In the genomic region with DNA sequence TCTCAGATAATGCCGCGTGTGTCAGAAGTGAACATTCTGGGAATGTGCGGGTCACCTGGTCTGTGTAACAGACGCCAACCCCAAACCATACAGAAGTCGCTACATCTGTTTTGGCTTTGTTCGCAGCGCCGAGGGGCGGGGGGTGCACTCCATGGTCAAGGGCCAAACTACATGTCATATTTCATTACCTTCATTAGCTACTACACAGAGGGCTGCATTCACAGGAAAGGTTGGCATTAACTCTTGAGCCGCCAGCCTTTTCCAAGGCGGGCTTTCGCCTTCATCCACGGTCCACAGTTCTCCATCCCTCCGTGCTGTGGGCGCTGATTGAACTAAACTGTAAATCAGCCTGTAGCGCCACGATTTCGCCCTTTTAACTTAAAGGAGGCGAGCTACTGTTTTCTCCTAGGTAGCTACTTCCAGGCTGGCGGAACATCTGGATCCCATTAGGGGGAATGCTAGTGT, we compare ENCODE assay signal across 9 mouse cellular contexts.
A peak's percentile ranks its signal among the peaks of the same experiment; 100 is the strongest.
DNase-seq lines count a peak whose midpoint lies in the region; ATAC-seq and TF ChIP-seq lines count a peak whose summit lies in the region.
"Had no signal": no experiment of that assay in that cellular context is flagged by ENCODE, and none has a peak within 500 bp of the region (broad histone marks: within the 10 kb centered on the region; RNA-seq: fewer than 3 reads in every experiment).

No protein-coding gene starts in this region.

- no peak for TF ChIP-seq CTCF in testis, adult 2 months (IDR thresholded peaks at IDR 0.05; ENCODE audit: control insufficient read depth, insufficient read depth, insufficient replicate concordance, low read depth, low read length)
- no peak for TF ChIP-seq CTCF in thymus, adult 2 months (IDR thresholded peaks at IDR 0.05; ENCODE audit: borderline replicate concordance, control insufficient read depth, extremely low read depth, insufficient read depth, low read length, poor library complexity)

- H3K27ac ChIP-seq in testis, adult 2 months (ENCODE audit: control insufficient read depth, insufficient read depth, low read depth, low read length): no peak overlapping the region
- peak overlapping the region; percentile 67 for H3K27ac ChIP-seq in limb, embryonic 15.5 days
- H3K27ac ChIP-seq in thymus, adult 2 months (ENCODE audit: control insufficient read depth, insufficient read depth, low read length): no peak overlapping the region

- TF ChIP-seq POLR2A in testis, adult 2 months (IDR thresholded peaks at IDR 0.05; ENCODE audit: control insufficient read depth, low read depth, low read length): no peak
- no peak for TF ChIP-seq POLR2A in thymus, adult 2 months (IDR thresholded peaks at IDR 0.05; ENCODE audit: control insufficient read depth, extremely low read depth, insufficient read depth, low read length, poor library complexity)

- DNase-seq in cerebellum, postnatal 14 days: peak; percentile 17
- no peak for DNase-seq in cerebellum, adult 11-12 months
- DNase-seq in testis, postnatal 14 days (ENCODE audit: low spot score): no peak
- no peak for DNase-seq in urinary bladder, postnatal 10 days (ENCODE audit: low spot score)
- DNase-seq in thymus, postnatal 36 days: no peak
- DNase-seq in thymus, adult 2 months: no peak
- DNase-seq: kidney, adult 8-10 months had no signal

- peak overlapping the region; percentile 50 for H3K4me2 ChIP-seq in limb, embryonic 15.5 days

- H3K9ac ChIP-seq in limb, embryonic 15.5 days: no peak overlapping the region

- H3K4me1 ChIP-seq in testis, adult 2 months (ENCODE audit: control insufficient read depth, insufficient read depth, low read length): no peaks in the 10 kb centered on the region
- H3K4me1 ChIP-seq in limb, embryonic 15.5 days: peaks cover 29% of the 10 kb centered on the region
- no peaks in the 10 kb centered on the region for H3K4me1 ChIP-seq in thymus, adult 2 months (replicated peaks; ENCODE audit: control insufficient read depth, insufficient read depth, low read length)

- no peaks in the 10 kb centered on the region for H3K9me3 ChIP-seq in limb, embryonic 15.5 days

- 4% methylated on average over 20 of the region's 20 CpGs for WGBS in limb, embryonic 15.5 days
- WGBS in thymus, adult 2 months: 68% methylated on average over 20 of the region's 20 CpGs

- H3K36me3 ChIP-seq in testis, adult 2 months (ENCODE audit: control insufficient read depth, insufficient read depth, low read length): no peaks in the 10 kb centered on the region
- no peaks in the 10 kb centered on the region for H3K36me3 ChIP-seq in limb, embryonic 15.5 days
- no peaks in the 10 kb centered on the region for H3K36me3 ChIP-seq in thymus, adult 2 months (ENCODE audit: control insufficient read depth, insufficient read depth, low read length)

- no peak for ATAC-seq in limb, embryonic 15.5 days (ENCODE audit: insufficient number of reproducible peaks, low FRiP score, low TSS enrichment, low read depth)

- H3K27me3 ChIP-seq in testis, adult 2 months (ENCODE audit: control insufficient read depth, insufficient read depth, low read length): no peaks in the 10 kb centered on the region
- 0 out of 2 replicates have a peak, but pooled peaks cover 3% of the 10 kb centered on the region for H3K27me3 ChIP-seq in limb, embryonic 15.5 days
- H3K27me3 ChIP-seq in thymus, adult 2 months (ENCODE audit: control insufficient read depth, insufficient read depth, low read length): no peaks in the 10 kb centered on the region

- peak overlapping the region; percentile 44 for H3K4me3 ChIP-seq in testis, adult 2 months (ENCODE audit: control insufficient read depth, low read depth, low read length)
- peak overlapping the region; percentile 27 for H3K4me3 ChIP-seq in limb, embryonic 15.5 days
- no peak overlapping the region for H3K4me3 ChIP-seq in thymus, adult 2 months (ENCODE audit: control insufficient read depth, insufficient read depth, low read length)

Comparison
In these comparisons a context has a peak if more than half of its experiments do, and no peak if none do; other contexts are left out.
1. DNase-seq: peak in cerebellum, postnatal 14 days (2 of 2); none in cerebellum, adult 11-12 months (single experiment), testis, postnatal 14 days (single experiment), urinary bladder, postnatal 10 days (single experiment), thymus, postnatal 36 days (0 of 2) and thymus, adult 2 months (single experiment).